Comparison of ENCODE assay signal across 9 mouse cellular contexts in genomic region chr12:4717417-4717816, GRCm38 (mm10). TPM values are rescaled to one million over a fixed set of nuclear protein-coding genes. Genes with fewer than 3 reads are reported as not detected.
DNase-seq lines count a peak whose midpoint lies in the region; ATAC-seq lines count a peak whose summit lies in the region.
"Had no signal": no experiment of that assay in that cellular context is flagged by ENCODE, and none has a peak within 500 bp of the region (broad histone marks: within the 10 kb centered on the region; RNA-seq: fewer than 3 reads in every experiment).

No protein-coding gene starts in this region.

- no peak overlapping the region for H3K27ac ChIP-seq in forebrain, embryonic 13.5 days
- no peak overlapping the region for H3K27ac ChIP-seq in limb, embryonic 13.5 days
- no peak overlapping the region for H3K27ac ChIP-seq in neural tube, embryonic 13.5 days (replicated peaks)

- H3K36me3 ChIP-seq in forebrain, embryonic 13.5 days (ENCODE audit: poor library complexity, severe bottlenecking): peaks cover 9% of the 10 kb centered on the region
- peaks cover 17% of the 10 kb centered on the region for H3K36me3 ChIP-seq in limb, embryonic 13.5 days
- H3K36me3 ChIP-seq in neural tube, embryonic 13.5 days: peaks cover 18% of the 10 kb centered on the region; the same call in 1 of the 2 replicates

- ATAC-seq in forebrain, embryonic 13.5 days: peak; percentile 70; the same call in 1 of the 2 replicates
- peak; percentile 71; the same call in 1 of the 2 replicates for ATAC-seq in limb, embryonic 13.5 days (ENCODE audit: low FRiP score, low read depth)
- peak; percentile 72 for ATAC-seq in neural tube, embryonic 13.5 days (ENCODE audit: low read depth)

- no peaks in the 10 kb centered on the region for H3K27me3 ChIP-seq in forebrain, embryonic 13.5 days
- no peaks in the 10 kb centered on the region for H3K27me3 ChIP-seq in limb, embryonic 13.5 days
- no peaks in the 10 kb centered on the region for H3K27me3 ChIP-seq in neural tube, embryonic 13.5 days

- H3K4me3 ChIP-seq in forebrain, embryonic 13.5 days: no peak overlapping the region
- H3K4me3 ChIP-seq in limb, embryonic 13.5 days: no peak overlapping the region
- no peak overlapping the region for H3K4me3 ChIP-seq in neural tube, embryonic 13.5 days

- peak; percentile 15 for DNase-seq in adrenal gland, postnatal 25 days
- no peak for DNase-seq in adrenal gland, adult 8-10 months
- DNase-seq in MEL-GATA-1-ER (ENCODE audit: extremely low read depth, low read depth): peak; percentile 41
- no peak for DNase-seq in urinary bladder, adult 18-20 months (ENCODE audit: low spot score in 2 of 2)
- DNase-seq in layer of hippocampus, postnatal 14 days (ENCODE audit: low spot score in 2 of 2): no peak

- no peak overlapping the region for H3K9ac ChIP-seq in forebrain, embryonic 13.5 days
- H3K9ac ChIP-seq in limb, embryonic 13.5 days: no peak overlapping the region
- H3K9ac ChIP-seq in neural tube, embryonic 13.5 days: no peak overlapping the region

- WGBS in forebrain, embryonic 13.5 days: 9% methylated on average over 7 of the region's 7 CpGs
- WGBS in limb, embryonic 13.5 days: 5% methylated on average over 7 of the region's 7 CpGs
- 8% methylated on average over 7 of the region's 7 CpGs for WGBS in neural tube, embryonic 13.5 days

- H3K4me2 ChIP-seq in forebrain, embryonic 13.5 days: peak overlapping the region; percentile 15; the same call in 1 of the 2 replicates
- H3K4me2 ChIP-seq in limb, embryonic 13.5 days (replicated peaks): no peak overlapping the region
- H3K4me2 ChIP-seq in neural tube, embryonic 13.5 days: no peak overlapping the region

- H3K9me3 ChIP-seq in forebrain, embryonic 13.5 days (replicated peaks): no peaks in the 10 kb centered on the region
- no peaks in the 10 kb centered on the region for H3K9me3 ChIP-seq in limb, embryonic 13.5 days
- H3K9me3 ChIP-seq in neural tube, embryonic 13.5 days: no peaks in the 10 kb centered on the region

- H3K4me1 ChIP-seq in forebrain, embryonic 13.5 days: no peaks in the 10 kb centered on the region
- H3K4me1 ChIP-seq in limb, embryonic 13.5 days: 0 out of 2 replicates have a peak, but pooled peaks cover 4% of the 10 kb centered on the region
- 0 out of 2 replicates have a peak, but pooled peaks cover 5% of the 10 kb centered on the region for H3K4me1 ChIP-seq in neural tube, embryonic 13.5 days (replicated peaks)

RNA-seq across cellular contexts. Expression of gene Fam228a, which starts 20.8 kb away (rescaled TPM):
- 0.38 and 0.49 TPM in 2 replicates for total RNA-seq in adrenal gland, postnatal 25 days (2021)
- under 1 TPM in 3 of 4 experiments, not detected in 1; 0.28 to 0.59 (median 0.48) TPM for total RNA-seq in adrenal gland, adult 8-10 months (2022)
- polyA plus RNA-seq in forebrain, embryonic 13.5 days (2015; fragmentation: Nextera tagmentation; extraction: Ambion mirVana): 0.53 and 0.67 TPM in 2 replicates
- polyA plus RNA-seq in limb, embryonic 13.5 days (2015; fragmentation: Nextera tagmentation; extraction: Ambion mirVana): 0.59 and 0.64 TPM in 2 replicates
- polyA plus RNA-seq in neural tube, embryonic 13.5 days (2015; fragmentation: Nextera tagmentation; extraction: Ambion mirVana): 0.45 and 0.66 TPM in 2 replicates
- total RNA-seq in layer of hippocampus, postnatal 14 days (2021): 1 to 10 TPM; 2.3 to 3.1 TPM

RNA-seq across cellular contexts. Expression of gene Pfn4, which starts 51.4 kb away (rescaled TPM):
- 1.1 and 4.0 TPM in 2 replicates for total RNA-seq in adrenal gland, postnatal 25 days (2021)
- total RNA-seq in adrenal gland, adult 8-10 months (2022): 1 to 10 TPM in 3 of 4 experiments, under 1 TPM in 1; 0.75 to 3.7 (median 2.6) TPM
- polyA plus RNA-seq in forebrain, embryonic 13.5 days (2015; fragmentation: Nextera tagmentation; extraction: Ambion mirVana): 8.0 and 8.5 TPM in 2 replicates
- 3.3 and 5.3 TPM in 2 replicates for polyA plus RNA-seq in limb, embryonic 13.5 days (2015; fragmentation: Nextera tagmentation; extraction: Ambion mirVana)
- polyA plus RNA-seq in neural tube, embryonic 13.5 days (2015; fragmentation: Nextera tagmentation; extraction: Ambion mirVana): 8.4 and 10.8 TPM in 2 replicates
- 10 to 100 TPM; 12.4 to 12.6 TPM for total RNA-seq in layer of hippocampus, postnatal 14 days (2021)
- polyA plus RNA-seq: C2C12 had no signal

RNA-seq across cellular contexts. Expression of gene Fam228b, which starts 51.6 kb away (rescaled TPM):
- 4.7 and 9.2 TPM in 2 replicates for total RNA-seq in adrenal gland, postnatal 25 days (2021)
- 1 to 10 TPM; 4.6 to 8.1 (median 6.3) TPM for total RNA-seq in adrenal gland, adult 8-10 months (2022)
- polyA plus RNA-seq in forebrain, embryonic 13.5 days (2015; fragmentation: Nextera tagmentation; extraction: Ambion mirVana): 4.3 and 4.7 TPM in 2 replicates
- polyA plus RNA-seq in limb, embryonic 13.5 days (2015; fragmentation: Nextera tagmentation; extraction: Ambion mirVana): 4.8 and 5.6 TPM in 2 replicates
- polyA plus RNA-seq in neural tube, embryonic 13.5 days (2015; fragmentation: Nextera tagmentation; extraction: Ambion mirVana): 3.5 and 4.8 TPM in 2 replicates
- total RNA-seq in layer of hippocampus, postnatal 14 days (2021): 10 to 100 TPM; 21.4 to 22.6 TPM

Comparison
In these comparisons a context has a peak if more than half of its experiments do, and no peak if none do; other contexts are left out.
1. DNase-seq: peak in adrenal gland, postnatal 25 days (single experiment) and MEL-GATA-1-ER (single experiment); none in adrenal gland, adult 8-10 months (single experiment), urinary bladder, adult 18-20 months (0 of 2) and layer of hippocampus, postnatal 14 days (0 of 2).
2. Peak in every context shown above with its lines, with median percentiles within 50 percentile points of each other: ATAC-seq.